Mouse (Mus musculus): ENCODE measurements around the gene Slc5a4b. TPM values are rescaled to one million over a fixed set of nuclear protein-coding genes. Genes with fewer than 3 reads are reported as not detected.

Slc5a4b gene
- polyA plus RNA-seq, 1 experiment, result not detected

- Histone ChIP-seq H3K36me3 (ENCODE audit: control insufficient read depth, insufficient read depth) (no peaks in the 10 kb centered on the region), H3K79me2 (ENCODE audit: control insufficient read depth, insufficient read depth) (no peaks in the 10 kb centered on the region), H3K27me3 (ENCODE audit: control insufficient read depth, insufficient read depth, insufficient read length) (no peaks in the 10 kb centered on the region), H3ac (ENCODE audit: control insufficient read depth, insufficient read length) (no peak overlapping the region), H3K4me2 (ENCODE audit: low read depth) (no peak overlapping the region), H3K4me3 (no peak overlapping the region)
- TF ChIP-seq USF1 (IDR thresholded peaks at IDR 0.05; ENCODE audit: low read depth) (no peak), MAX (IDR thresholded peaks at IDR 0.05; ENCODE audit: low read depth) (no peak), E2F4 (IDR thresholded peaks at IDR 0.05; ENCODE audit: insufficient read depth) (no peak), POLR2AphosphoS2 (IDR thresholded peaks at IDR 0.05; ENCODE audit: insufficient read length, low read depth) (no peak), SRF (IDR thresholded peaks at IDR 0.05; ENCODE audit: control insufficient read depth, insufficient read length, low read depth) (no peak), TCF3 (IDR thresholded peaks at IDR 0.05; ENCODE audit: insufficient read length, low read depth) (no peak), TCF12 (IDR thresholded peaks at IDR 0.05; ENCODE audit: insufficient read depth, poor library complexity, severe bottlenecking) (no peak), MYOD1 (IDR thresholded peaks at IDR 0.05; ENCODE audit: control insufficient read depth in 1 of 3, insufficient read length in 2 of 3, low read depth in 2 of 3) (no peak), CEBPB (IDR thresholded peaks at IDR 0.05; ENCODE audit: insufficient read depth, poor library complexity, severe bottlenecking) (no peak)
These were observed 36.1 kb upstream of the Slc5a4b start for GRCm38 (mm10) chr10:76146846-76147245.

- no peaks in the 10 kb centered on the region for H3K36me3 ChIP-seq (ENCODE audit: control insufficient read depth, insufficient read depth)
- no peak overlapping the region for H3K4me2 ChIP-seq (ENCODE audit: low read depth)
- H3ac ChIP-seq (ENCODE audit: control insufficient read depth, insufficient read length), result no peak overlapping the region
- TF ChIP-seq REST (IDR thresholded peaks at IDR 0.05; ENCODE audit: insufficient read depth, insufficient read length) (no peak), POLR2A (IDR thresholded peaks at IDR 0.05; ENCODE audit: insufficient read length, low read depth) (no peak), POLR2AphosphoS2 (IDR thresholded peaks at IDR 0.05; ENCODE audit: insufficient read length, low read depth) (no peak), TCF3 (IDR thresholded peaks at IDR 0.05; ENCODE audit: insufficient read length, low read depth) (no peak), MAX (IDR thresholded peaks at IDR 0.05; ENCODE audit: low read depth) (no peak), USF1 (IDR thresholded peaks at IDR 0.05; ENCODE audit: low read depth) (no peak), MYOG (IDR thresholded peaks at IDR 0.05; ENCODE audit: control insufficient read depth in 1 of 3, insufficient read depth in 1 of 3, insufficient read length in 2 of 3, low read depth in 2 of 3) (no peak)
- H3K27me3 ChIP-seq (ENCODE audit: control insufficient read depth, insufficient read depth, insufficient read length), result no peaks in the 10 kb centered on the region
- H3K79me2 ChIP-seq (ENCODE audit: control insufficient read depth, insufficient read depth), result no peaks in the 10 kb centered on the region
- H3K4me3 ChIP-seq, result no peak overlapping the region
These were observed 25.6 kb upstream of the Slc5a4b start for GRCm38 (mm10) chr10:76136318-76136717.

- H3K4me2 ChIP-seq (ENCODE audit: low read depth), result no peak overlapping the region
- TF ChIP-seq MAX (IDR thresholded peaks at IDR 0.05; ENCODE audit: low read depth) (no peak), REST (IDR thresholded peaks at IDR 0.05; ENCODE audit: insufficient read depth, insufficient read length) (no peak), TCF3 (IDR thresholded peaks at IDR 0.05; ENCODE audit: insufficient read length, low read depth) (no peak), E2F4 (IDR thresholded peaks at IDR 0.05; ENCODE audit: insufficient read depth) (no peak), POLR2AphosphoS2 (IDR thresholded peaks at IDR 0.05; ENCODE audit: insufficient read length, low read depth) (no peak), MYOD1 (IDR thresholded peaks at IDR 0.05; ENCODE audit: control insufficient read depth in 1 of 3, insufficient read length in 2 of 3, low read depth in 2 of 3) (no peak)
- H3K4me3 ChIP-seq, result no peak overlapping the region
- no peaks in the 10 kb centered on the region for H3K27me3 ChIP-seq (ENCODE audit: control insufficient read depth, insufficient read depth, insufficient read length)
- no peak overlapping the region for H3ac ChIP-seq (ENCODE audit: control insufficient read depth, insufficient read length)
- no peaks in the 10 kb centered on the region for H3K36me3 ChIP-seq (ENCODE audit: control insufficient read depth, insufficient read depth)
- no peaks in the 10 kb centered on the region for H3K79me2 ChIP-seq (ENCODE audit: control insufficient read depth, insufficient read depth)
These were observed 21.7 kb upstream of the Slc5a4b start for GRCm38 (mm10) chr10:76132506-76132905.

GRCm38 (mm10) chr10:76121495-76121894 is 10.7 kb upstream of the Slc5a4b start:
- H3K27me3 ChIP-seq (ENCODE audit: control insufficient read depth, insufficient read depth, insufficient read length), result no peaks in the 10 kb centered on the region
- H3K79me2 ChIP-seq (ENCODE audit: control insufficient read depth, insufficient read depth), result no peaks in the 10 kb centered on the region
- H3K36me3 ChIP-seq (ENCODE audit: control insufficient read depth, insufficient read depth), result no peaks in the 10 kb centered on the region
- H3K4me3 ChIP-seq, result no peak overlapping the region
- TF ChIP-seq TCF3 (IDR thresholded peaks at IDR 0.05; ENCODE audit: insufficient read length, low read depth), result no peak
- TF ChIP-seq MYOG (IDR thresholded peaks at IDR 0.05; ENCODE audit: control insufficient read depth in 1 of 3, insufficient read depth in 1 of 3, insufficient read length in 2 of 3, low read depth in 2 of 3), result no peak
- TF ChIP-seq POLR2A (IDR thresholded peaks at IDR 0.05; ENCODE audit: insufficient read length, low read depth), result no peak
- TF ChIP-seq TCF12 (IDR thresholded peaks at IDR 0.05; ENCODE audit: insufficient read depth, poor library complexity, severe bottlenecking), result no peak
- TF ChIP-seq USF1 (IDR thresholded peaks at IDR 0.05; ENCODE audit: low read depth), result no peak
- no peak for TF ChIP-seq MYOD1 (IDR thresholded peaks at IDR 0.05; ENCODE audit: control insufficient read depth in 1 of 3, insufficient read length in 2 of 3, low read depth in 2 of 3)
- no peak for TF ChIP-seq MAX (IDR thresholded peaks at IDR 0.05; ENCODE audit: low read depth)
- TF ChIP-seq CEBPB (IDR thresholded peaks at IDR 0.05; ENCODE audit: insufficient read depth, poor library complexity, severe bottlenecking), result no peak
- no peak for TF ChIP-seq SRF (IDR thresholded peaks at IDR 0.05; ENCODE audit: control insufficient read depth, insufficient read length, low read depth)
- no peak for TF ChIP-seq POLR2AphosphoS2 (IDR thresholded peaks at IDR 0.05; ENCODE audit: insufficient read length, low read depth)
- TF ChIP-seq E2F4 (IDR thresholded peaks at IDR 0.05; ENCODE audit: insufficient read depth), result no peak
- no peak for TF ChIP-seq REST (IDR thresholded peaks at IDR 0.05; ENCODE audit: insufficient read depth, insufficient read length)
- no peak overlapping the region for H3ac ChIP-seq (ENCODE audit: control insufficient read depth, insufficient read length)
- peak overlapping the region; percentile 48 for H3K4me2 ChIP-seq (ENCODE audit: low read depth)

- H3ac ChIP-seq (ENCODE audit: control insufficient read depth, insufficient read length), result no peak overlapping the region
- TF ChIP-seq POLR2AphosphoS2 (IDR thresholded peaks at IDR 0.05; ENCODE audit: insufficient read length, low read depth), result no peak
- TF ChIP-seq POLR2A (IDR thresholded peaks at IDR 0.05; ENCODE audit: insufficient read length, low read depth), result no peak
- no peak for TF ChIP-seq TCF12 (IDR thresholded peaks at IDR 0.05; ENCODE audit: insufficient read depth, poor library complexity, severe bottlenecking)
- no peak for TF ChIP-seq REST (IDR thresholded peaks at IDR 0.05; ENCODE audit: insufficient read depth, insufficient read length)
- no peak for TF ChIP-seq CEBPB (IDR thresholded peaks at IDR 0.05; ENCODE audit: insufficient read depth, poor library complexity, severe bottlenecking)
- no peak for TF ChIP-seq MYOD1 (IDR thresholded peaks at IDR 0.05; ENCODE audit: control insufficient read depth in 1 of 3, insufficient read length in 2 of 3, low read depth in 2 of 3)
- TF ChIP-seq MAX (IDR thresholded peaks at IDR 0.05; ENCODE audit: low read depth), result no peak
- TF ChIP-seq SRF (IDR thresholded peaks at IDR 0.05; ENCODE audit: control insufficient read depth, insufficient read length, low read depth), result no peak
- no peak for TF ChIP-seq E2F4 (IDR thresholded peaks at IDR 0.05; ENCODE audit: insufficient read depth)
- TF ChIP-seq TCF3 (IDR thresholded peaks at IDR 0.05; ENCODE audit: insufficient read length, low read depth), result no peak
- no peak for TF ChIP-seq USF1 (IDR thresholded peaks at IDR 0.05; ENCODE audit: low read depth)
- no peak for TF ChIP-seq MYOG (IDR thresholded peaks at IDR 0.05; ENCODE audit: control insufficient read depth in 1 of 3, insufficient read depth in 1 of 3, insufficient read length in 2 of 3, low read depth in 2 of 3)
- no peaks in the 10 kb centered on the region for H3K79me2 ChIP-seq (ENCODE audit: control insufficient read depth, insufficient read depth)
- no peak overlapping the region for H3K4me2 ChIP-seq (ENCODE audit: low read depth)
- H3K36me3 ChIP-seq (ENCODE audit: control insufficient read depth, insufficient read depth), result no peaks in the 10 kb centered on the region
- H3K4me3 ChIP-seq, result no peak overlapping the region
- no peaks in the 10 kb centered on the region for H3K27me3 ChIP-seq (ENCODE audit: control insufficient read depth, insufficient read depth, insufficient read length)
These were observed 9.5 kb upstream of the Slc5a4b start for GRCm38 (mm10) chr10:76120124-76120711.
